Mouse (Mus musculus) intestine, embryonic 15.5 days (tissue): ENCODE results near the gene Cdh8. TPM values are rescaled to one million over a fixed set of nuclear protein-coding genes. Genes with fewer than 3 reads are reported as not detected.

ENCODE experiments used
- ATAC-seq: fragments of 200-750 bp; cut with Nextera tagmentation; 2 replicates; pipeline ENCODE4 v1.8.0; 2017; ENCODE audit warnings: moderate TSS enrichment, moderate library complexity
- H3K27ac ChIP-seq: fragments of 300-500 bp; sonication (generic); 2 replicates; pipeline ENCODE4 v1.5.1; 2015; ENCODE audit warnings: mild to moderate bottlenecking, inconsistent platforms
- H3K27me3 ChIP-seq: fragments of 300-500 bp; sonication (generic); replicated peaks from 2 replicates; pipeline ENCODE4 v1.6.1; 2015; ENCODE audit warnings: inconsistent platforms
- H3K36me3 ChIP-seq: fragments of 300-500 bp; sonication (generic); 2 replicates; pipeline ENCODE4 v1.6.1; 2015; ENCODE audit warnings: inconsistent platforms
- H3K4me1 ChIP-seq: fragments of 300-500 bp; sonication (generic); replicated peaks from 2 replicates; pipeline ENCODE4 v1.6.1; 2015; ENCODE audit warnings: inconsistent platforms
- H3K4me2 ChIP-seq: fragments of 300-500 bp; sonication (generic); replicated peaks from 2 replicates; pipeline ENCODE4 v1.6.1; 2015; ENCODE audit warnings: mild to moderate bottlenecking, inconsistent platforms
- H3K4me3 ChIP-seq: fragments of 300-500 bp; sonication (generic); replicated peaks from 2 replicates; pipeline ENCODE4 v1.5.1; 2015; ENCODE audit warnings: inconsistent platforms
- H3K9ac ChIP-seq: fragments of 300-500 bp; sonication (generic); 2 replicates; pipeline ENCODE4 v1.6.1; 2015; ENCODE audit warnings: inconsistent platforms
- H3K9me3 ChIP-seq: fragments of 300-500 bp; sonication (generic); 2 replicates; pipeline ENCODE4 v1.6.1; 2016; ENCODE audit warnings: inconsistent platforms
- WGBS: fragments of 180-500 bp; shearing (Covaris S2); methylation state at CpG from one replicate; pipeline ENCODE4 v1.1.7; 2015; 5-methylcytosine and 5-hydroxymethylcytosine counted together
- polyA plus RNA-seq: library from polyadenylated mRNA; unstranded; fragments of >200 nt; fragmentation: Nextera tagmentation; extraction: Ambion mirVana; gene quantifications from 2 replicates; pipeline ENCODE4 v1.2.1, GENCODE M21; 2015

The Cdh8 gene
- polyA plus RNA-seq: 1.1 and 1.3 TPM in 2 replicates

DNA sequence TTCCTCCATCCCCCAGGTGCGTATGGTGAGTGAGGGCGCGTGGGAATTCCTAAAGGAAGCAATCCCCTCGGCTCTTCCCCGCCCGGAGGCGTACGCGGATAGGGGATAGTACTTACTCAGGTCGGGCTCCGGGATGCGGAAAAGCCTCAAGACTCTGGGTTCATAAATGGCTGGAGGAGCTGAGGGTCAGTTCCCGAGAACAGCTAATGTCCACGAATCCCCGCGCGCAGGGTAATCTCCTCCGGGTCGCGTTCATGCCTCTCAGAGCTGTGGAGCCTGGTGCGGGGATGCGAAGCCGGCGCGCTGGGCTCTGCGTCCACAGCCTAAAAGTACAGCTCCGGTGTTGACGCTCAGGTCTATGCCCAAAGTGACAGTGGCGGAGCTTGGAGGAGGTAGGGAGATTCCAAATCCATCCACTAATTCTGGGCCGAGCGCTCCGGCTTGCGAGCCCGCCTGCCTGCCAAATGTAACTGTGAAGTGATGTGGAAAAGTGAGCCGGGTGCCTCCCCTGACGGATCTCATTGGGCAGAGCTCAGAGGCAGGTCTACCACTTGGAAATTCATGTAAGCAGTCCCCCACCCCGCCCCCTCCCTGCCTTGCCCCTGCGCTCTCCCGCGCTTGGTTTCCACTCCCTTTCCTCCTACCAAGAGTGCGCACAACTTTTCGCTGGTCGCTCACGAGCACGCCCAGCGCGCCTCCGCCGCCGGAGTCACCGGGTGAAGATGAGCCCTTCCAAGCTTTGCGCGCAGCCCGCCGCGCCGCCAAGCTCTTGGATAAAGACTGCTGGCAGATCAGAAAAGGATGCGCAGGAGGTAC, at the start of gene Cdh8:
TSS of gene Cdh8 (minus strand) at position 506 of the 816 bp plus-strand sequence.
- peak; percentile 79 for ATAC-seq
- WGBS: under 1% methylated on average over 57 of the region's 58 CpGs

DNA sequence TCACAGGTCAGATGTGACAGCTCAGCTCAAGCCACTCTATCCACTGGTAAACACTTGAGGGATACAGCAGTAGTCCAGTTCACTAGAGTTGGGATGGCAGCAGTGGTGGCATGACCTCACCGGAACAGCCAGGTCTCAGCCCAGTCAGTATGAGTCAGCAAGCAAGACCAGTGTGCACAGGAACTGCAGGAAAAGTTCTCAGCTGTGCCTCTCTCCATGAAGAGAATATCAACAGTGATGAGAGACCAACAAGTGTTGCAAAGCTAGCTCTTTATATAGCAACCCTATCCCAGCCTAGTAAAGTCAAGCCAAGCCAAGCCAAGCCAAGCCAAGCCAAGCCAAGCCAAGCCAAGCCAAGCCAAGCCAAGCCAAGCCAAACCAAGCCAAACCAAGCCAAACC, 30.2 kb upstream of the Cdh8 start:
- H3K4me3 ChIP-seq: no peak overlapping the region
- no peak overlapping the region for H3K4me2 ChIP-seq
- H3K9ac ChIP-seq: no peak overlapping the region
- H3K4me1 ChIP-seq: no peaks in the 10 kb centered on the region
- 96% methylated on average over 1 of the region's 1 CpGs for WGBS
- no peaks in the 10 kb centered on the region for H3K27me3 ChIP-seq
- H3K27ac ChIP-seq: no peak overlapping the region
- no peaks in the 10 kb centered on the region for H3K9me3 ChIP-seq
- ATAC-seq: no peak
- H3K36me3 ChIP-seq: no peaks in the 10 kb centered on the region

More for the DNA sequence above, at the start of gene Cdh8:
- H3K9me3 ChIP-seq: no peaks in the 10 kb centered on the region
- H3K4me1 ChIP-seq: peaks cover 17% of the 10 kb centered on the region
- no peak within 1 kb of the TSS for H3K27ac ChIP-seq
- peaks cover 32% of the 10 kb centered on the region for H3K27me3 ChIP-seq
- H3K9ac ChIP-seq: no peak within 1 kb of the TSS
- peak within 1 kb of the TSS; percentile 38 for H3K4me3 ChIP-seq
- H3K36me3 ChIP-seq: no peaks in the 10 kb centered on the region
- H3K4me2 ChIP-seq: peak within 1 kb of the TSS; percentile 82

DNA sequence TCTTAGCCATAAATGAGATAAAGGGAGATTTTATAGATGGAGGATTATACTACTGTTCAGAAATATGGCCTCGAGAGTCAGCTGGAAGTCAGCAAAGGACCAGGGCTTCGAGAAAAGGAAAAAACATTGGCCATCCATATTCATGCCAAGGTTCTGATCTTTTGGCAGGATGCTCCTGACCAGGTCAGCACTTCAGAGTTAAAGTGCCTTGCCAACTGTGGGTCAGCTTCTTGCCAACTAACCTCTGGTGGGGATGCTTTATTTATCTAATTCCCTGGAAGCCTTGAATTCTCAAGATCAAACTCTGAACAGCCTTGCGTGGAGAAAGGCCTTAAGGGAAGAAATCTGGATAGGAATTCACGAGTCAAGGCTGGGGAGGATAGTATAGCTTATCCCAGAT, 9.6 kb upstream of the Cdh8 start:
- H3K36me3 ChIP-seq: no peaks in the 10 kb centered on the region
- no peaks in the 10 kb centered on the region for H3K4me1 ChIP-seq
- no peak overlapping the region for H3K4me2 ChIP-seq
- no peaks in the 10 kb centered on the region for H3K9me3 ChIP-seq
- no peak for ATAC-seq
- H3K27me3 ChIP-seq: no peaks in the 10 kb centered on the region
- H3K27ac ChIP-seq: no peak overlapping the region
- 69% methylated on average over 4 of the region's 4 CpGs for WGBS
- no peak overlapping the region for H3K4me3 ChIP-seq
- no peak overlapping the region for H3K9ac ChIP-seq

- no peak overlapping the region for H3K4me3 ChIP-seq
- ATAC-seq: no peak
- no peaks in the 10 kb centered on the region for H3K4me1 ChIP-seq
- 25% methylated on average over 7 of the region's 7 CpGs for WGBS
- no peak overlapping the region for H3K27ac ChIP-seq
- H3K4me2 ChIP-seq: no peak overlapping the region
- H3K36me3 ChIP-seq: no peaks in the 10 kb centered on the region
- no peaks in the 10 kb centered on the region for H3K9me3 ChIP-seq
- peaks cover 10% of the 10 kb centered on the region for H3K27me3 ChIP-seq
- no peak overlapping the region for H3K9ac ChIP-seq
These were observed 5.2 kb upstream of the Cdh8 start for GRCm38 (mm10) chr8:99421516-99421915.

- Histone ChIP-seq H3K27me3 (peaks cover 28% of the 10 kb centered on the region), H3K4me3 (no peak overlapping the region), H3K9me3 (no peaks in the 10 kb centered on the region), H3K4me1 (peaks cover 16% of the 10 kb centered on the region), H3K36me3 (no peaks in the 10 kb centered on the region), H3K4me2 (no peak overlapping the region), H3K27ac (no peak overlapping the region), H3K9ac (no peak overlapping the region)
- 77% methylated on average over 4 of the region's 4 CpGs for WGBS
- ATAC-seq: no peak
These were observed 3.5 kb upstream of the Cdh8 start for GRCm38 (mm10) chr8:99419726-99420125.

DNA sequence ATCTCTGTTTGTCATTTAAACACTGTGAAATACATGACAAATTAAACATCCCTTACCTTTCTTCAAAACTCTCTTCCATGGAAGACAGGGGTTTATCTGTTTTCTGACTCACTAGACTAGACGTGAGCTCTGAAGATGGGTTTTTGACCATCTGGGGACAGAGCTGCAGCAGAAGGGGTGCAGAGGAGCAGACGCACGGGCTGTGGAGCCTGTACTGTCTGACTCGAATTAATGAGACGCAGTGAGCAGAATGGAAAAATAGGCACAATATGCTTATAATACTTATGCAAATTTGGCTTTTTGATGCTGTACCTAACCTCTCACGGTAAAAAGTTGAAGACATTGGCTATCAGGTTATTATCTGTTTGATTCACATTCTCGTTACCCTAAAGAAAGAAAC, 1.2 kb upstream of the Cdh8 start:
- Histone ChIP-seq H3K27ac (no peak overlapping the region), H3K4me2 (no peak overlapping the region), H3K9me3 (no peaks in the 10 kb centered on the region), H3K4me3 (no peak overlapping the region), H3K9ac (no peak overlapping the region), H3K36me3 (no peaks in the 10 kb centered on the region), H3K4me1 (peaks cover 17% of the 10 kb centered on the region), H3K27me3 (peaks cover 32% of the 10 kb centered on the region)
- ATAC-seq: no peak
- 59% methylated on average over 7 of the region's 7 CpGs for WGBS

DNA sequence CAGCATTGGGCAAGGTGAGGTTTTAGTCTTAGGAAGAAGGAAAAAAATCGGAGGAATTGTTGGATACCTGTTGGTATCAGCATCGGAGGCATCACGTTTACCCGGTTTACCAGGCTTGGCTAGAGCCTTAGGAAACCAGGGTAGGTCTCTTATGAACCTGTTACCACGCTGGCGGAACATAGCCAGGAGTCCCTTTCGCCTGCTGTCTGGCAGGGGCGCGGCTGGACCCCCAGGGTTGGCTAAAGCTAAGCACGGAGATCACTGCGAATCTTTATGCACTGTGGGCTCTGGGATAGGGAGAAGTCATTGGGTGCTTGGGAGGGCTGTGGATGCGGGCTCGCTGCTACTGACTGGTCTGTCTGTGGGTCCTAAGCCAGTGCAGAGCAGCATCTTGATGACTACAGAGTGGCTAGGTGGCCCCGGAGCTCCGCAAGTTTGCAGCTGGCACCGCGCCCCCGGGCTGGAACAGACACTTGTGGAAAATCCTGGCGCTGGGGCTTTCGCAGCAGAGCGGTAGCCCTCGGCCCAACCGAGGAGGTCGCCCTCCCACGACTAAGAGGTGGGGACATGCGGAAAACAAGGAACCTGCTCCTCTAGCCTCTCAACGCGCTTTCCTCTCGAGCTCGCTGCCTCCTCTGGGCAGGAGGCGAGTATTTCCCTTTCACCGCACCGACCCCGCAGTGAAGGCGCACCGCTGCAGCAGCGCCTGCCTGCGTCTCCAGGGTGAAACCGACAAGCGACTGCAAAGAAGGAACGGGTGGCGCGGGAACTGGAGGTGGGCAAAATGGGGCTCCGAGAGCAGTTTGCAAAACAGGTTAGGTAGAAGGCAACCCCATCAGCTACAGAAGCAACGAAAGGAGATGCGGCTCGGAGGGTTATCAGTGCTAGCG, 950 bp downstream of the Cdh8 start:
- peaks cover 32% of the 10 kb centered on the region for H3K27me3 ChIP-seq
- ATAC-seq: no peak
- H3K36me3 ChIP-seq: no peaks in the 10 kb centered on the region
- no peak overlapping the region for H3K27ac ChIP-seq
- H3K9ac ChIP-seq: no peak overlapping the region
- peaks cover 17% of the 10 kb centered on the region for H3K4me1 ChIP-seq
- H3K9me3 ChIP-seq: no peaks in the 10 kb centered on the region
- H3K4me3 ChIP-seq: peak overlapping the region; percentile 38
- 1% methylated on average over 48 of the region's 48 CpGs for WGBS
- H3K4me2 ChIP-seq: peak overlapping the region; percentile 82

- H3K27me3 ChIP-seq: peaks cover 32% of the 10 kb centered on the region
- ATAC-seq: no peak
- no peak overlapping the region for H3K9ac ChIP-seq
- peaks cover 17% of the 10 kb centered on the region for H3K4me1 ChIP-seq
- 6% methylated on average over 9 of the region's 9 CpGs for WGBS
- H3K4me2 ChIP-seq: peak overlapping the region; percentile 82
- H3K4me3 ChIP-seq: no peak overlapping the region
- no peaks in the 10 kb centered on the region for H3K36me3 ChIP-seq
- no peaks in the 10 kb centered on the region for H3K9me3 ChIP-seq
- H3K27ac ChIP-seq: no peak overlapping the region
These were observed 1.8 kb downstream of the Cdh8 start for GRCm38 (mm10) chr8:99414483-99414921.

GRCm38 (mm10) chr8:99413877-99414482, 2.3 kb downstream of the Cdh8 start:
- Histone ChIP-seq H3K4me1 (peaks cover 17% of the 10 kb centered on the region), H3K36me3 (no peaks in the 10 kb centered on the region), H3K27me3 (peaks cover 32% of the 10 kb centered on the region), H3K9me3 (no peaks in the 10 kb centered on the region), H3K4me2 (peak overlapping the region; percentile 82), H3K4me3 (no peak overlapping the region), H3K27ac (no peak overlapping the region), H3K9ac (no peak overlapping the region)
- ATAC-seq: peak; percentile 58
- WGBS: 27% methylated on average over 10 of the region's 10 CpGs

- H3K36me3 ChIP-seq: no peaks in the 10 kb centered on the region
- 73% methylated on average over 4 of the region's 4 CpGs for WGBS
- no peak overlapping the region for H3K27ac ChIP-seq
- no peak overlapping the region for H3K4me3 ChIP-seq
- no peak overlapping the region for H3K4me2 ChIP-seq
- H3K9me3 ChIP-seq: no peaks in the 10 kb centered on the region
- H3K9ac ChIP-seq: no peak overlapping the region
- H3K4me1 ChIP-seq: no peaks in the 10 kb centered on the region
- no peaks in the 10 kb centered on the region for H3K27me3 ChIP-seq
- no peak for ATAC-seq
These were observed 22.4 kb downstream of the Cdh8 start for GRCm38 (mm10) chr8:99393908-99394307.

DNA sequence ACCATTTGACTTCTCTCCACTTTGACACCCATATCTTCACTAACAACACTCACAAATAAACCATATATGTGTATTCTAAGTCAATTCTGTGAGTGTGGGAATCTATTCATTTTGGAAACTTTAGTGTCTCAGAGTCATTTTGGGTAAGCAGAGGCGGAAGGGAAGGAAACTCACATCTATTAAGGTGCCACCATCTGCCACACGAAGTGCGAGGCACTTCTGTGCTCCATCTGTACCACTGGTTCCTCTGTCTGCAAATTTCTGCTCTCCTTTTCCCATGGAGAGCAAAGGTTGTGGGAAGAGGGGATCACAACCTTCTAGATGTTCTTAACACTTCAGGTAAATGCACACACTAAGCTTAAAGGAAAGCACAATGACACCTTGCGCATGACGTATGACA, 46.2 kb downstream of the Cdh8 start:
- Histone ChIP-seq H3K36me3 (no peaks in the 10 kb centered on the region), H3K27me3 (no peaks in the 10 kb centered on the region), H3K4me2 (no peak overlapping the region), H3K9ac (no peak overlapping the region), H3K27ac (no peak overlapping the region), H3K4me3 (no peak overlapping the region), H3K9me3 (no peaks in the 10 kb centered on the region), H3K4me1 (no peaks in the 10 kb centered on the region)
- 91% methylated on average over 5 of the region's 5 CpGs for WGBS
- ATAC-seq: no peak

- Histone ChIP-seq H3K9me3 (no peaks in the 10 kb centered on the region), H3K4me1 (no peaks in the 10 kb centered on the region), H3K4me2 (no peak overlapping the region), H3K36me3 (no peaks in the 10 kb centered on the region), H3K9ac (no peak overlapping the region), H3K4me3 (no peak overlapping the region), H3K27me3 (no peaks in the 10 kb centered on the region), H3K27ac (no peak overlapping the region)
- ATAC-seq: no peak
- 93% methylated on average over 3 of the region's 3 CpGs for WGBS
These were observed 47.1 kb downstream of the Cdh8 start for GRCm38 (mm10) chr8:99369166-99369565.
